Mouse (Mus musculus): Measurements from ENCODE around the gene Gfi1b. TPM values are rescaled to one million over a fixed set of nuclear protein-coding genes. Genes with fewer than 3 reads are reported as not detected.

The Gfi1b gene
- total and polyA plus RNA-seq, 3 experiments = 0.22 TPM; not detected in 2

Small RNA genes within 50 kb of the gene (microRNA-seq; reads per million reads assigned to microRNA genes)
- gene Gm22824 = 0 reads per million in 2 experiments

Other genes starting within 250 kb of the Gfi1b start
- 1 to 10 TPM; 3.7 to 7.7 TPM for gene Ppp1r26, start 175.2 kb downstream of the Gfi1b start, total RNA-seq (2021)
- 2.9 and 3.5 TPM in 2 replicates for gene Ppp1r26, start 175.2 kb downstream of the Gfi1b start, polyA plus RNA-seq (2012; rRNA removed)
- 1 to 10 TPM in 1 of 2 experiments, under 1 TPM in 1; 0.76 to 1.5 TPM for gene 1700007K13Rik, start 155.7 kb downstream of the Gfi1b start, total RNA-seq (2021)
- not detected in 2 replicates for gene 1700007K13Rik, start 155.7 kb downstream of the Gfi1b start, polyA plus RNA-seq (2012; rRNA removed)
- gene Mrps2, start 153.9 kb downstream of the Gfi1b start, total RNA-seq (2021) = 10 to 100 TPM; 60.4 to 65.2 TPM
- gene Mrps2, start 153.9 kb downstream of the Gfi1b start, polyA plus RNA-seq (2012; rRNA removed) = 46.0 and 61.1 TPM in 2 replicates
- gene Gbgt1, start 125.1 kb downstream of the Gfi1b start, total RNA-seq (2021) = 1 to 10 TPM; 3.7 to 4.6 TPM
- 1.6 and 3.6 TPM in 2 replicates for gene Gbgt1, start 125.1 kb downstream of the Gfi1b start, polyA plus RNA-seq (2012; rRNA removed)
- gene Gm10134, start 115.9 kb downstream of the Gfi1b start, total RNA-seq (2021) = 1 to 10 TPM in 1 of 2 experiments, not detected in 1; 2.2 TPM
- 0.42 TPM in 1 of 2 replicates, not detected in the other for gene Gm10134, start 115.9 kb downstream of the Gfi1b start, polyA plus RNA-seq (2012; rRNA removed)
- gene Ralgds, start 108.9 kb downstream of the Gfi1b start, total RNA-seq (2021) = 10 to 100 TPM; 23.3 to 45.5 TPM
- 56.8 and 73.5 TPM in 2 replicates for gene Ralgds, start 108.9 kb downstream of the Gfi1b start, polyA plus RNA-seq (2012; rRNA removed)
- gene Cel, start 58.6 kb downstream of the Gfi1b start, total RNA-seq (2021) = under 1 TPM in 1 of 2 experiments, not detected in 1; 0.14 TPM
- 0.06 TPM in 1 of 2 replicates, not detected in the other for gene Cel, start 58.6 kb downstream of the Gfi1b start, polyA plus RNA-seq (2012; rRNA removed)
- gene Gtf3c5, start 38.2 kb downstream of the Gfi1b start, total RNA-seq (2021) = 10 to 100 TPM; 15.4 to 21.6 TPM
- gene Gtf3c5, start 38.2 kb downstream of the Gfi1b start, polyA plus RNA-seq (2012; rRNA removed) = 14.8 and 16.0 TPM in 2 replicates
- 10 to 100 TPM; 17.8 to 19.3 TPM for gene Tsc1, start 19.2 kb upstream of the Gfi1b start, total RNA-seq (2021)
- 7.8 and 8.3 TPM in 2 replicates for gene Tsc1, start 19.2 kb upstream of the Gfi1b start, polyA plus RNA-seq (2012; rRNA removed)
- under 1 TPM in 1 of 2 experiments, not detected in 1; 0.92 TPM for gene Spaca9, start 77.7 kb upstream of the Gfi1b start, total RNA-seq (2021)
- 0.84 TPM in 1 of 2 replicates, not detected in the other for gene Spaca9, start 77.7 kb upstream of the Gfi1b start, polyA plus RNA-seq (2012; rRNA removed)
- under 1 TPM; 0.29 to 0.38 TPM for gene Ak8, start 78.2 kb upstream of the Gfi1b start, total RNA-seq (2021)
- gene Ak8, start 78.2 kb upstream of the Gfi1b start, polyA plus RNA-seq (2012; rRNA removed) = 0.29 and 0.44 TPM in 2 replicates
- 10 to 100 TPM; 27.5 to 29.6 TPM for gene Gtf3c4, start 218.4 kb upstream of the Gfi1b start, total RNA-seq (2021)
- gene Gtf3c4, start 218.4 kb upstream of the Gfi1b start, polyA plus RNA-seq (2012; rRNA removed) = 5.9 and 9.6 TPM in 2 replicates
- gene Ddx31, start 218.4 kb upstream of the Gfi1b start, total RNA-seq (2021) = 10 to 100 TPM; 10.1 to 10.6 TPM
- 3.5 and 6.3 TPM in 2 replicates for gene Ddx31, start 218.4 kb upstream of the Gfi1b start, polyA plus RNA-seq (2012; rRNA removed)

Measured in adrenal gland, adult 2 months (tissue).